Mouse (Mus musculus) activated CD4-positive, CD25-positive, alpha-beta regulatory T cell, adult 4 months (primary cell): ENCODE data around the gene Piwil1. TPM values are rescaled to one million over a fixed set of nuclear protein-coding genes. Genes with fewer than 3 reads are reported as not detected.

Experiments used
- ATAC-seq: one replicate; pipeline ENCODE4 v1.8.0; 2017
- polyA plus RNA-seq, 2 experiments: library from polyadenylated mRNA; unstranded; fragments of 100-300 nt; shearing (Covaris generic); gene quantifications; one replicate each; pipeline ENCODE4 v1.2.1; 2017

The Piwil1 gene
- under 1 TPM in 1 of 2 experiments, not detected in 1; 0.13 TPM for polyA plus RNA-seq

DNA sequence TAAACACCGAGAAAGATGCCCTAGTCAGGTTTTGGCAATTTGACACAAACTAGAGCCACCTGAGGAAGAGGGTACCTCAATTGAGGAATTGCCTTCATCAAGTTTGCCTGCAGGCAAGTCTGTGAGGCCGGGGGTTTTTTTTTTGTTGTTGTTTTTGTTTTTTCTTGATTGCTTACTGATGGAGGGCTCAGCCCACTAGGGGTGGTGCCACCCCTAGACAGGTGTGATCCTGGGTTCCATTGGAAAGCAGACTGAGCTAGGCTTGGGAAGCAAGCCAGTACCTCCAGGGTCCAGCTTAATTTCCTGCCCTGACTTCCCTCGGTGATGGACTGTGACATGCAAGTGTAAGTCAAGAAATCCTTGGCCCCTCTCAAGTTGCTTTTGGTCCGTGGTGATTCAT is at the start of gene Piwil1:
Piwil1 (plus strand) TSS at position 301 of the 400 bp plus-strand sequence.
- no peak for ATAC-seq

DNA sequence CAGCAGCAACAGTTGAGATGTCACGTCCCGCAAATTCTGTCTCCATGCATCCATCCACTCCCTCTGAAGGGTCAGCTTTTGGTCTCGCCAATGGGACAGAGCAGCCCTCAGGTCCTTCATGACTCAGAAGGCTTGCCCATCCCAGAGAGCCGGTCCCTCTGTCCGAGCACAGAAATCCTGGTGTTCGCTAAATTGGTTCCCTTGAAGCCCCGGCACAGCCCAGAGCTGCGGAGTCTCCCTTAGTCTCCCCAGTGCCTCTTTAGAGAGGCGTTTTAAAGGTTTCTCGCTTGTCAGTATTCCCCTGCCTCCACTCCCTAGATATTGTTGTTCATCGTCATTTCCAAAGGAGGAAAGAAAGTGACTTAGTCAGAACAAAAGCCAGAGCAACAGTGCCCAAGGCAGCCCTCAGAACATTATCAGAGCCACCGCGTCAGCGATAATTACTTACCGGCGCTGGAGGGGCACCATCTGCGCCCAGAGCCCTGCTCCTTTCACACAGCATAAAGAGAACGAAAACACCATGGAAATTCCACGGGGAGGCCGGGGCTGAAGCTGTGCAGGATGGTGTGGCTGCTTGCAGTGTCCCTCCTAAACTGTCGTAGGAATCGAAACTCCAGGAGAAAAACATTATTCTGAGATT is 45.7 kb upstream of the Piwil1 start:
- no peak for ATAC-seq

DNA sequence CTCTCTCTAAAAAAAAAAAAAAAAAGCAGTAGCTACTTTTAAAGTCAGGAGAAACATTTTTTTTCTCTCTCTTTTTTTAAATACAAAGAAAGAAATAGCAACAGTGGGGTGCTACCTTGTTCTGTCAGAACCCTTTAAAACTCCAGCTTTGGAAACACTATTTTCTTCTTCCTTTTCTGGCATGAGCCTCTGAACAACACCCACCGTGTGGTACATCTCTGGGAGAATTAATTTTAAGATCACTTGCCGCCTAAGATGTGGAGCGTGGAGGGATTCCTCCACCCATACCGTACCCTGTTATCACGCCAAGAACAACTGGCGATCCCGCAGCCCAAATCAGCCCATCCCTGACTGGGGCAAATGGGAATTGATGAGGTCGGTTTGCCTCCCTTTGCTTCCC is 42.2 kb upstream of the Piwil1 start:
- ATAC-seq = no peak

DNA sequence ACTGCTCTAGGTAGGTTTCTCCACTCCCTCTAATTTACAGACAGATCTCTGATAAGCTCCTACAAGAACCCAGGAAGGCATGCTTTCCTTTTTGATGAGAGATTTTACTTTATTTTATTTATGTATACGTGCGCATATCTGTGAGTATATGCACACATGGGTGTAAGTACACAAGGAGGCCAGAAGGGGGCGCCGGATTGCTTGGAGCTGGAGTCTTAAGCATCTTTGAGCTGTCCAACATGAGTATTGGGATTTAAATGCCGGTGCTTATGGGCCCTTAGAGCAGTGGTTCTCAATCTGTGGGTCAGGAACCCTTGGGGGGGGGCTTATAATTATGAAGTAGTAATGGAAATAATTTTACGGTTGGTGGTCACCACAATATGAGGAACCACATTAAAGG is 39.4 kb upstream of the Piwil1 start:
- no peak for ATAC-seq

DNA sequence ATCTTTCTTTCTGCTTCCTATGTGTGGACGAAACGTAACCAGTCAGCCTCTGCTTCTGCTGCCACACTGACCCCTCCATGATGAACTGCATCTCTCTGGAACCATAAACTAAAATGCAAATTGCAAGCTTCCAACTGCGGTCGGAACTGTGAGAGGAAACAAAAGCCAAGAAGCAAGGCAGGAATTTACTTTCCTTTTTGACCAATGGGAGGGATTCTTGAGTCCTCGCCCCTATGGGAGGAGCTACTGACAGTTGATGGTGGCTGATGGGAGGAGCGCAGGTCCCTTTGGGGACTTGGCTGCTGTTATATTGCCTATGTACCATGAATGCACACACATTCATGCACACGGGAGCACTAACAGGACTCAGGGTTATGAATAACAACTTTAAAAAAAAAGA is 38.3 kb upstream of the Piwil1 start:
- ATAC-seq = no peak

DNA sequence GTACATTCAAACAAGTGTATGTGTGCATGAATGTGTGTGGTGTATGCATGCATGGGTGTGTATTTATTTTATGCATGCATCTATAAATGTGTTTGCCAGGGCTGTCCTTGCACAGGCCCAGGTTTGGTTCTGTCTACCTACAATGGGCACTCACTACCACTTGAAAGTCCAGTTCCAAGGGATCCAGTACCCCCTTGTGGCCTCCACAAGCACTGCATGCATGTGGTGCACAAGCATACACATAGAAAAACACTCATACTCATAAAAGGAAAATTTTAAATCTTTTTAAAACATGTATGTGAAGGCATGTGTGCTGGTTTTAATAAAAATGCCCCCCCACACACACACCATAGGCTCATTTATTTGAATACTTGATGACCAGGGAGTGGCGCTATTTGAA is 37.3 kb upstream of the Piwil1 start:
- ATAC-seq = no peak

DNA sequence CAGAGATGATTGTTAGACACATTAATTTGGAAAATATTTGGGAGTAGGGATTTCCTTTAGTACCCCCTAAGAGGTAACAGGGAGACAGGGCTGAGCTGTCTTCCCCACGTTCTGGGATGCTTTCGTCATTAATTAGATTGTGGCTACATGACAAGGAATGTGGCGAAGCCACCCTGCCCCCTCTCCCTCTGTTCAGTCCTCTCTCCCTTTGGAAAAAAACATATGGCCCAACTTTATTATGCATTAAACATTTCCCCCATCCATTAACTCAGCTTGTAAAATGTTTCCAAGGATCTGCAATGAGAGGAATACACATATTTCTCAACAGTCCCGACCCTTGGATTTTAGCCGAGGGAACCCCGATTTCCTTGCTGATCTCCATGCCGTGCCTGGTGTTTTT is 35.0 kb upstream of the Piwil1 start:
- ATAC-seq = no peak

DNA sequence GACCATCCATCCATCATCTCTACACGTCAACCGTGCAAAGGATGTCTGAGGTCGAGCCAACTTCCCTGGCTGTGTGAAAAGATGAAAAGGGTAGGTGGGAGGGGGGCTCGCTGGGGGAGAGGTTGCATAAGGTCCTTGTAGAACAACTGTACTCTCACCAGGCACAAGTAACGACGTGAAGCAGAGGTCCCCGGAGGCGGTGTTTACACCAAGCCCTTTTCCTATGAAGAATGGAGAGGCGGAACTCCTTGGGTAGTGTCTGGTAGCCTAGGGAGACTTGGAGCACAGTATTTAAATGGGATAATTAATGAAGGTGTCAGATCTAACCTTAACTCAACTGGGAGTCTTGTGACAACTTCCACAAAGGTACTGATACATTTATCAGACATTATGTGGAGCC is 28.2 kb upstream of the Piwil1 start:
- no peak for ATAC-seq

DNA sequence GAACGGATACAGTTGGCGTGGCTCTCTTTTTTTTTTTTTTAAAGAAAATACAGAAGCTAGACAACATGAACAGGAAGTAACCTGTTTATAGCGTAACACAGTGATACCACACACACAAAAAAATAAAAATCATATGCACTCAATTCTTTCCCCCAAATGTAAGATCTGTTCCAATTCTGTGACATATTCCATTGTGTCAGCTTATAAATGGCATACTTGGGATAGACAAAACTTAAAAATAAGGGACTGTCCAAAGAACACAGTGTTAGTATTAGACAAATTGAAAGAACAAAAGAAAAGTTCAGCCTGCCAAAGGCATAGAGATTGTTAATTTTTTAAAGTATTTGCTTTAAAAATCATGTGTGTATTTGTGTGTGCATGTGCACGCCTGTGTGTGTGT is 25.0 kb upstream of the Piwil1 start:
- ATAC-seq = no peak

DNA sequence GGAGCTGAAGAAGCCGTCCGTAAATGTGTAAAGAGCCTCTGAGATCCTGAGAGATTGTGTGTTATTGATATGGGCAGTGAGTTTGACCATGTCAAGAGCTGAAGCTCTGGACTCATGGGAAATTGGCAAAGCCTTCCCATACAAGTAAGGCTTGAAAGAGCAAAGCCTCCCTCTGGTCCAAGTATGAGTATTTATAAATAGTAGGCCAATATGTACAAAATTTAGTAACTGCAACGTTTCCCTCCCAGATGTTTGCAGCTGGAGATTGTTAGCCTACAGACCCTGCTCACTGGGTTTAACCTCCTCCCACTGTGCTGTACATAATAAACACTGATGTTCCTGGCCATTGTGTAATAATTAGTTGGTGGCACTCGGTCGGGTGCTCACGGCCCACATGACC is 24.5 kb upstream of the Piwil1 start:
- no peak for ATAC-seq

DNA sequence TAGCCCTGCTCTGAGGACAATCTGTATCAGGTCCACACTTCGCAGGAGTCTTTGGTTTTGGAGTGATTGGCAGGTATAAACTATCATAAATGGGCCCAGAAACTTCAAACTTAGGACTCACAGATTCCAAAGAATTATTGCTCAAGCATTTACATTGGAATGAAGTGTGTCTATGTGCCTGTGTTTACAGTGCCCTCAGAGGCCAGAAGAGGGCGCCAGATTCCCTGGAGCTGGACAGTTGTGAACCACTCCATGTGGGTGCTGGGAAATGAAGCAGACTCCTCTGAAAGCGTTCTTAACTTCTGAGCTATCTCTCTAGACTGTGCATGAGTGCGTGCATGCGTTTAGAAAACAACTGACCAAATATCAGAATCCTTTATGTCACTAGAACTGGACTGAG is 20.9 kb upstream of the Piwil1 start:
- no peak for ATAC-seq

DNA sequence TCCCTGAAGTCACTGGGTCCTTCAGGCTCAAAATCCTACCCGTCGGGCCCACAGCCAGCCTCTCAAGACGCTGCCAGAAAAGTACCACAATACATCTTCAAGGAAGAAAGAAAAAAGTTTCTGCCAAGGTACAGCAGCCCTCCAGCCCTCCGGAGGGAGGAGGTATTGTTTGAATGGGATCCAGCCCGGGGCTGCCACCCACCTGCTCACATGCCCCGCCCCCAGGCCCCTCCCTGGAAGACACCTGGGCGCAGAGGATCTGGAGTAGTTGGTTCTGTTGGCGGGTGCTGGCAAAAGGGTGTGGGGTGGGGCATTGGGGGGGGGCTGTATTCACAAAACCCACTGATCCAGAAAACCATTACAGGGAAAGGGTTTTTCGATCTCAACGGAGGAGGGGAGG is 18.1 kb upstream of the Piwil1 start:
- no peak for ATAC-seq

DNA sequence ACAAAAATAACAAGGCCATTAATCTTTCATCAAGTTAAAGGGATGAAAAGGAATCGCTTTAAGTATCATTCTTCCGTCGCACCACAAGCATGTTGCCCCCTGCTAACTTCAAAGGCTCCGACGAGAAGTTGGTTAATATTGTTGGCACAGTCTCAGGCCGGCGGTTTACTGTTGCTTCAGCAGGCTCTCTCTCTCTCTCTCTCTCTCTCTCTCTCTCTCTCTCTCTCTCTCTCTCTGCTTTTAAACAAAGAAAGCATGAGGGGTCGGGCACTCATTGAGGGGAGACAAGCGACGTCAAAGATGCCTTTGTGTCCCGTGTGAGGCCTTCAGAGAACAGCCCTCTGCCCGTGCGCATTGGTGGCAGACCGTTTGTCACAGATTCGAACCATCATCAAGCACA is 17.7 kb upstream of the Piwil1 start:
- no peak for ATAC-seq

DNA sequence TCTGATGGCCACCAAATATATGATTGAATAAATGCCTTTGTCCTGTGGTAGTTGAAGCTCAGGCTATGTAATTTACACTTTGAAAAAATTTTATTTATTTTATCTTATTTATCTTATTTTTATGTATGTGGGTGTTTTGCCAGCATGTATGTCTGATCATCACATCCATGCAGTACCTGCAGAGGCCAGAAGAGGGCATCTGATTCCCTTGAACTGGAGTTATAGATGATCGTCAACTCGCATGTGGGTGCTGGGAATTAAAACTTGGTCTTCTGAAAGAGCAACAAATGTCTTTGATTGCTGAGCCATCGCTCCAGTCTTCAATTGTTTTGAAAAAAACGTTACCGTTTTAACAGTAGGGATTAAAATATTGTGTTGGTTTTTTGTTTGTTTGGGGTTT is 15.2 kb upstream of the Piwil1 start:
- no peak for ATAC-seq

DNA sequence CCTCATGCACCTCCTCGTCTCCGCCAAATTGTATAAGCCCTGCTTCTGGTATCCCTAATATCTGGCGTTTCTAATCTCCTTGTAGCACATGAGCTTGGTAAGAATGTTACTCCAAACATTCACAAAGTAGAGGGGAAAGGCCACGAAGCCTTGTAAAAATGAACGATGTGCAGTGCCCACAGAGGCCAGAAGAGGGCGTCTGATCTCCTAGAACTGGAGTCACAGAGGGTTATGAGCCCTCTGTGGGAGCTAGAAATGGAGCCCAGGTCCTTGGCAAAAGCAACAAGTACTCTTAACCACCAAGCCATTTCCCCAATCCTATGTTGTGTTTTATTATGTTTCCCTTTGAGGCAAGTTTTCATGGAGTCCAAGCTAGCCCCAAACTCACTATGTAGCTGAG is 8.2 kb upstream of the Piwil1 start:
- ATAC-seq = no peak

DNA sequence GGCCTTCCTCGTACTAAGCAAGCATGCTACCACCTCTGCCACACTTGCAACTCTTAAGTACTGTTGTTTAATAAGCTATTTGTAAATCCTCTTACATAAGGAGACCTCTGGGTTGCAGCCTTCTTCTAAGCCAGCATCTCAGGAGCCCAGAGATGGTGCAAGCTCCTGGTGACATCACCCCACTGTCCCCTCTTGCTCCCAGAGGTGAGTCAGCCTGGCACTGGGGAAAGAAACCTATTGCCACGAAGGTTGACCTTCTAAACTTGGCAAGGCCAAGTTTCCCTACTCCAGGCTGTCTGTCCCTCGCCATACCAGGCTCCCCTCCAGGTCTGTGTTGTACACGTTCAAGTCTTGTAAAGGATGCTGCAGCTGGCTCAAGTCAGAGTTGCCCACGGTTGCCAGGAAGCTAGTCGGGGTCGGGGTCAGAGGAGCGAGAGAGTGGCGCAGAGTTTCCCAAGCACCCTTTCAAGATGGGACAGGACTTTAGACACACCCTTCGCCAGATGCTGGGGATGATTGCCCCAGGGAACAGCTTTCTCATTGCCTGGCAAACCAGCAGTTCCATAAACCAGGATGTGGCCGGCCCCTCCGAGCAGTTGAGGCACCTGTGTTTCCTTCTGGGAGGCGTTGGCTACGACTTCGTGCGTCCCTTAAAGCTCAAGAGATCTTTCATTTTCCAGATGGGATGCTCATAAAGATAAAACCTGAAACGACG is 7.6 kb upstream of the Piwil1 start:
- no peak for ATAC-seq

DNA sequence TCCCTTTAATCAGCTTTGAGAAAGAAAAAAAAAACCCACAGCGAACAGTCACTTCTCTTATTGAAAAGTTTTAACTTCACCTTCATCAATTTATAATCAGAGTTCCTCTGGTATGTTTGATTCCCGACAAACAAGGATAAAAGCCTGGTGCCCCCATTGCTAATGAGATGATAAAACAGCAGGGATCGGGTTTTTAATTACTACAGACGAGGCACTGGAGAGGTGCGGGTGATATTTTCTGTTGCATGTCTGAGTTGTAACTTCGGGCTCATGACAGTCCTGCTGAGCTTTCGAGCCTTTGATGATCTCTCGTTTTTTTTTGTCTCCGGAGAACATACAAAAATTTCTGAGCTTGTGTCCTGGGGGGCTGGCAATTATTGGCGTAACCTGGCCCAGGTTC is 5.5 kb upstream of the Piwil1 start:
- no peak for ATAC-seq

DNA sequence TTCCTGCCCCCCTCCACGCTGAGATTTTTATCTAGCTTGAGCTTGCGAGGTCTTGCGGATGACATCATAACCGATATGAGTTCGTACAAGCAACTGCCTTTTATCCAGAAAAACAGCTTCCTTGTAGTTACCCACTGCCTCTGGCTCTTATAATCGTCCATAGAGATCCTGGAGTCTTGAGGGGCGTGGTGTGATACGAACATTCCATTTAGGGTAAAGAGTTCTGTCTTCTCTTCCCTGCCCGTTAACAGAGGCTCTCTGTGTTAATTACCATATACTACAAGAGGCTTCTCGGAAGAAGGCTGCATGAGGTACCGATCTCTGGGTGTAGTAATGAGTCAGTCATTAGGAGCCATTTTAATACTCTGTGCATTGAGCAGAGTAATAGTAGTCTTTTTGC is 1.6 kb upstream of the Piwil1 start:
- ATAC-seq = no peak

DNA sequence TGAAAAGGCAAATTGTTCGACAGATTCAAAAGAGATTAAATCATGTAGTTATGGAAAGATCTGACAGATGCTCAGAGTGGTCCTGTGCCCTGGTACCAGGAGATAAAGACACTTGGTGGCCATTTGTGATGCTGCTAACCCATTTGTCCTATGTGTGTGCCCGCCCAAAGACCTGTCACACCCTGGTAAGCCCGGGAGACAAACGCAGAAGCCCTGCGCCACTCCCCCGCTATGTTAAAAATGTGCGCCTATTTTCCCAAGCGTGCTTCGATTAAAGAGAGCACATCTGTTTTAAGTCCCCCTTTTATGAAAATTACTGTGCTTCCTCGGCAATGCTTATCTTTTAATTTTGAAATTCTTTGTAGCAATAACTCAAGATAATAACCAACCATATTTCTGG is 1.4 kb downstream of the Piwil1 start:
- ATAC-seq = no peak

DNA sequence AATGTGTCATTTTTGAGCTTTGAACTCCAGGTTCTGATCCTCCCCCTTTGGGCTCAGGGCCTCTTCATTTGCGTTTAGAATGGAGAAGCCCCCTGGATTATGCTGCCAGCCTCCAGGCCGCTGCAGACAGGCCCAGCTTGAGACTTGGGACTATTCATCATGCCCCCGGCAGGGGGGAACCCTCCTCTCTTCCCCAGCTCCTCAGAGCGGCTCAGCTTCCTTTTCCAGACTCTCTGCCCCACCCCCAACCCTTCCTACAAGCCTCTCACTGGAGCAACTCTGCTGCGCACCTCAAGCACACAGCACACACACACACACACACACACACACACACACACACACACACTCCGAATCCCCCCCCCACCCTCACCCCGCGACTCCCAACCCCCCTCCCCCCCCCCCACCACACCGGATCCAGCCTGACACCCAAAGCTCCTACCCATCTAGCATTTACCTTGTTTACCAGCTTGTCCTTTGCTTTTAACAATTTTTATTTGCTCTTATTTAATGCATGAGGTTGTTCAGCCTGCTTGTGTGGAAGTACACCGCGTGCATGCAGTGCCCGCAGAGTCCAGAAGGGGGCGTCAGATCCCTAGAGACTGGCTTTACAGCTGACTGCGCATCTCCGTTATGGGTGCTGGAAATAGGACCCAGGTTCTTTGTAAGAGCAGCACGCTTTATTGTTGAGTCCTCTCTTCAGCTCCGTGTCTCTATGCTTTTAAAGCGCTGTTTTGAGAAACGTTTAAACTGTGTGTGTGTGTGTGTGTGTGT is 2.0 kb downstream of the Piwil1 start:
- no peak for ATAC-seq

DNA sequence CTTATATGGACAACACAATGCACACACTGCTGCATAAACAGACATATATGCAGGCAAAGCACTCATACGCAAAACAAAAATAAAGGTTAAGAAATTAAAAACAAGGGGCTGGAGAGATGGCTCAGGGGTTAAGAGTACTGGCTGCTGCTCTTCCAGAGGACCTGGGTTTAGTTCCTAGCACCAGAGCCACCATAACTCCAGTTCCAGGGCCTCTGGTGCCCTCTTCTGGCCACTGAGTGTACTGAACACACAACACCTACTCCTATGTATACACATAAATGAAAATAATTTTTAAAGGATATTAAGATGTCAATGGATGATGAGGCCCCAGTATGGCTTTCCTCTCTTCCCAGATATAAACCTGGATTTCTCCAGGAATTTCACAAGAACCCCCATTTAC is 4.1 kb downstream of the Piwil1 start:
- ATAC-seq = no peak

DNA sequence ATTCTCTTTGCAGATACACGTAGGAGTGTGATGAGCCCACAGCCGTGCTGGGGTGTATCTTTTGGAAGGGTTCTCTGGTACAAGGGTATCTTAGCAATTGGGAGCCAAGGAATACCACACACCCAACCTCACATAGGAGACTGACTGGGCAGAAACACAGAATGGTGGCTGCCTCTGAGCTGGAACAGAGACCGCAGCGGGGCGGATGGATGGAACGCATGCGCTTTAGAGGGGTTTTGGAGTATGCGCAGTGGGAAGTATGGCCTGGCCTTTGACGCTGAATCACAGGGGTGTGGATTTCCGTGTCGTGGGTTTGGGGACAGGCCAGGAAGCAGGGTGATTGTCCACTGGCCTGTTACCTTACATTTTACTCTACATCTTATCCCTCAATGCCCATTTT is 4.9 kb downstream of the Piwil1 start:
- no peak for ATAC-seq

DNA sequence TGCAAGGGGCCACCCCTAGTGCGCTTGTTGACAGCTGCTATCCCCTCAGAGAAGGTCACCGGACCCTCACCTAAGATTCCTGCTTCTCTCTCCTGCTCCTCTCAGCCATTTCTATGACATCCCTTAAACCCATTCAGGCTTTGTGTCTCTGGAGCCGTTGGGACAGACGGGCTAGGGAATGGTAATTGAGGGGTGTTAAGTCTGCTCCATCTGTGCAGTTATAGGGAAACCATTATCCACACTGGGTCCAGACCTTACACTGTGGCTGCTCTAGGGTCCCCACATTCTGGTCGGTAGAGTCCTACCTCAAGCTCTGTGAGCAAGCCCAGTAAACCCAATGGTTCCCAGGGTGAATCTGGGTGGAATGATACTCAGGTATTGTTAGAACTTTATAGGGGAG is 6.6 kb downstream of the Piwil1 start:
- no peak for ATAC-seq

DNA sequence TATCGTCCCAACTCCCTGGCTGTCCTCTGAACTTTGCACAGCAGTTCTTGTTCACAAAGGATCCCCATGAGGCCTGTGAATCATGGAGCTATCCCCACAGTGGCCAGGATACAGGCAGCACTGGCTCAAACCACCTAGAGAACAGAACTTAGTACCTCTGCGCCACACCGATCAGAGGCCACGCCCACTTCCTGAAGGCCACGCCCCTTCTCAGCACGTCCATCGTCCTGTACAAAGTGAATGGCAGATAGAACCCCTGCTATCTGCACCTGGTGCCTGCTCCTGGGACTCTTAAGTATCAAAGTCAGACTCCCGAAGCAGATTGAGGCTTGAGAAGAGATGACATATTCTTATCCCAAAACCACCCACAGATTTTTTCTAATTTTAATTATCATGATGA is 8.3 kb downstream of the Piwil1 start:
- ATAC-seq = no peak
